Mouse (Mus musculus) adrenal gland, postnatal 25 days (tissue): ENCODE measurements around the gene Mfsd2b. TPM values are rescaled to one million over a fixed set of nuclear protein-coding genes. Genes with fewer than 3 reads are reported as not detected.
"Not testable (repeated sequence)": the region's sequence is repeated elsewhere in the genome, so short reads cannot be mapped to it uniquely, and the experiment has no call there.

Experiments used
- DNase-seq: peaks from one replicate; pipeline ENCODE4 v3.0.0; 2021; ENCODE audit warnings: mixed read lengths
- long read RNA-seq: library from polyadenylated mRNA; stranded (forward); transcript quantifications from one replicate; pipeline ENCODE4 v2.0.0, GENCODE M21; 2021
- total RNA-seq: library from RNA; stranded (reverse); gene quantifications from 2 replicates; pipeline ENCODE4 v1.2.3, GENCODE M21; 2021

Mfsd2b gene
- 0.64 and 1.2 TPM in 2 replicates for total RNA-seq
- long read RNA-seq = 0 reads

- DNase-seq = peak; percentile 80
Measured at GRCm38 (mm10) chr12:4874161-4874927, at the start of gene Mfsd2b. Gene Mfsd2b, minus strand, starts transcription at chr12:4874359.

DNA sequence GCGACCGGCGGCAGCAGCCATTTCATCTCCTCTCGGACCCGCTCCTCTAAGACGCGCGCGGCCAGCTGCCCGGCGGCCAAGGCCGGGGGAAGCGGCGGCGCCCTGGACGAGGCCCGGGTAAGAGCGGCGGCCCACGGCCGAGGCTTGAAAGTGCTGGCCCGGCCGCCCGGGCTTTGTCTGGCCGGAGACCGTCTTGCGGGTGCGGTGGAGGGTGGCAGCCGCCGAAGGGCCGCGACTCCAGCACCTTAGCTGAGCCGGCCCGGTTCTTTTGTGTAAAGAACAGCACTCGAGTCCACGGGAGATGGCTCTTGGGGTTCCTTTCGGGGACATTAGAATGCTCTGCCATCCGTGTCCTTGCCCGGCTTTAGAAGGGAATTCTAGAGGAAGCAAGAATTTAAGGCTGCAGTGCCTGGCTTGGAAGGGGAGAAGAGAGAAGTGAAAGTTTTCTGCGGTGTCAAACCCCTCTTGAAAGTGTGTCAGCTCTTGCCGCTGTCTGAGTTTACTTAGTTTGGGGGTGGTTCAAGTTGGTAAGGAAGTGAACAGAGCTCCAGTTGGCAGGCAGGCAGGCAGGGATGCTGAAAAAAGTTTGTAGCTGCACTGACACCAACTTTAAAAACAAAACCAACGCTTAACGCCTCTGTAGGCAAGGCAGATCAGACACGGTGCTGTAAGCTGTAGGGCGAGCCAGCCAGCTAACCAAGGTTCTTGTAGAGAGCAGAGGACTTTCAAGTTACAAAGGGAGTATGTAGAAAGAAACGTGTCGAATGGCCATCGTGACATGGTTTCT is 43.8 kb upstream of the Mfsd2b start:
- peak; percentile 69 for DNase-seq

- DNase-seq = peak; percentile 98
Measured at GRCm38 (mm10) chr12:4916994-4917804, 43.0 kb upstream of the Mfsd2b start, which contains the start of gene Atad2b. Gene Atad2b, plus strand, starts transcription at chr12:4917353.

GRCm38 (mm10) chr12:4914944-4915343 is 40.8 kb upstream of the Mfsd2b start:
- DNase-seq = no peak

GRCm38 (mm10) chr12:4914441-4914840 is 40.3 kb upstream of the Mfsd2b start:
- DNase-seq = no peak

GRCm38 (mm10) chr12:4911716-4912115 is 37.6 kb upstream of the Mfsd2b start:
- DNase-seq = peak; percentile 14

DNA sequence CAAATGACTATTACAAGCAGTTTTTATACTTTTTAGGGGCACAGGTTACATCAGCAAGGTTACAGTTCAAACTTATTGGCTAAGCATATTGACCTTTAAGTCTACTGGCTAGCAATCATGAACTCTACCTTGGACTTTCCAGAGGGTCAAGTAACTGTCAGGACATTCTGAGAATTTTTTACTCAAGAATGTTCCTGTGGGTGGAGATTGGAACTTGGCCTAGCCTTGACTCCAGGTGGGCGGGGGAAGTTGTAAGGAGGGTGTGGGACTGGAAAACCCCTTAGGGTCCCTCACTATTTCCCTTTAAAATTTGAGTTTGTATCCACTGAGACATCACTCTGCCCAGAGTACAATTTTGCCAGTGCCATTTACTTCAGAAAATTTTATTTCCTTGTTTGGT is 36.3 kb upstream of the Mfsd2b start:
- DNase-seq = not testable (repeated sequence)

- no peak for DNase-seq
Measured at GRCm38 (mm10) chr12:4908391-4908790, 34.2 kb upstream of the Mfsd2b start.

GRCm38 (mm10) chr12:4906951-4907906 is 33.1 kb upstream of the Mfsd2b start, which contains the start of gene Ubxn2a:
Gene Ubxn2a, minus strand, starts transcription at chr12:4907705.
- peak; percentile 98 for DNase-seq

DNA sequence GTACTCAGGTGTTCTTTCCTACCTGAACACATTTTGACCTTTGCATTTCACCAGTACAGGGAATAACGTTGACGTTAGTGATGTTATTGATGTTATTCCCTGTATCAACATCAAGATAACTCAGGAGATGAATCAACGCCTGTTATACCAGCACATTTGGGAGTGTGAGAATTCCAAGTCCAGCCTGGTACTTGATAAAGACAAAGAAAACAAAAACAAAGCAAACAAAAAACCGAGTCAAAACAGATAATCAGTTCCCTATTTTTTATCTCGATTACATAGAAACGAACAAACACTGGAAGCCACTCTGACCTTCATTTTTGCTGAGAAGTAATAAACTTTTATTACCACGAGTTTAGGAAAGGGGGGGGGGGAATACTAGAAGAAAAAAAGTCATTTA is 32.3 kb upstream of the Mfsd2b start:
- DNase-seq = no peak

DNA sequence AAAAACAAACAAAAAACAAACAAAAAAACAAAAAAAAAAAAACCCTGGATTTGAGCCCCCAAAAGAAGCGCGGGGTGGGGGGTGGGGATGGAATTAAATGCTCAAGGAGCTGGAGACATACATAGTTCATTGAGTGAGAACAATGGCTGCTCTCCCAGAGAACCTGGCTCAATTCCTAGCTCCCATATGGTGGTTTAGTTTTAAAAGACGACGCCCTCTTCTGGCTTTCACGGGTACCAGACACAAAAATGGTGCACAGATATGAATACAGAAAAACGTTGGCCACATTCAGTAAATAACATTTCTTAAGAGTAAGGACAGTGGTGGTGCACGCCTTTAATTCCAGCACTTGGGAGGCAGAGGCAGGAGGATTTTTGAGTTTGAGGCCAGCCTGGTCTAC is 31.8 kb upstream of the Mfsd2b start:
- no peak for DNase-seq

DNA sequence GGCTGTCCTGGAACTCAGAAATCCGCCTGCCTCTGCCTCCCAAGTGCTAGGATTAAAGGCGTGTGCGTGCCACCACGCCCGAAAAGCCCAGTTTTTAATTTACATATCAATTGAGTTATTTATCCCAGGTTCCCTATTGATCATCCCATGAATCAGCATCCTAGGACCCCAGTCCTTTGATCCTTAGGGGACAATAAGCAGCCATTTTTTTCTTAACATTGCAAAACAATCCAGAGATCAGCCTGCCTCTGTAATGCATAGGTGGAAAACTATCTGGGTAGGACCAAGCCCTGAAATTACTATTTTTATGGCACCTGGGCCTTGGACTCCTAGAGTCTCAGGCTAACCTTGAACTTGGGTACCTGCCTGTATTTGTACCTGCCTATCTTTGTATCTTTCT is 23.9 kb upstream of the Mfsd2b start:
- no peak for DNase-seq

DNA sequence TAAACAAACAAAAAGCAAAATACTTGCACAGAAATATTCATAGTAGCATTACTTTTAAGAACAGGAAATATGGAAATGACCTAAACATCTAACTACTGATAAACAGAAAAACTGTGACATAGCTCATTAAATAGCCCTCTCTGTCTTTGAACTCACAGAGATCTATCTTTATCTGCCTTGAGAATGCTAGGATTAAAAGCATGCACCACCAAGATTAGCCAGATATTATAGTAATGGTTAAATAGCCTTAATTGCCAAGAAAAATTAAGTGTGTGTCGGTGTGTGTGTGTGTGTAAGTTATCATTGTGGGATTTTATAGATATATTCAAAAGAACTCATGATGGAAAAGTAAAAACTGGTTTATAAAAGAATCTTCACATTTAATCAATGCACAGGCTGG is 15.7 kb upstream of the Mfsd2b start:
- DNase-seq = no peak

DNA sequence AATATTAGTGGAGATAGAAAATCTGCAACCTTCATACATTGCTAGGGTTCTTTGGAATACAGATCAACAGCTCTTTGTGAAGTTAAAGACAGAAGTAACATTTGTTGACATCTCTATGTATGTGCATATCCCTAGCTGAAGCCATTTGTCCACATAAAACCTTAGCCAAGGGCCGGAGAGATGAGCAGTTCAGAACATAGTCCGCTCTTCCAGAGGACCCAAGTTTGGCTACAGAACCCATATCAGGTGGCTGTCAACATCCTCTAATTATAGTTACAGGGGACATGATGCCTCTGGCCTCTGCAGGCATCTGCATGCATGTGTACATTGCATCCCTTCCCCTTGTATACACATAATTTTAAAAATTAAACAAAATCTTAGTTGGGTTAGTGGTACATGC is 15.1 kb upstream of the Mfsd2b start:
- no peak for DNase-seq

DNA sequence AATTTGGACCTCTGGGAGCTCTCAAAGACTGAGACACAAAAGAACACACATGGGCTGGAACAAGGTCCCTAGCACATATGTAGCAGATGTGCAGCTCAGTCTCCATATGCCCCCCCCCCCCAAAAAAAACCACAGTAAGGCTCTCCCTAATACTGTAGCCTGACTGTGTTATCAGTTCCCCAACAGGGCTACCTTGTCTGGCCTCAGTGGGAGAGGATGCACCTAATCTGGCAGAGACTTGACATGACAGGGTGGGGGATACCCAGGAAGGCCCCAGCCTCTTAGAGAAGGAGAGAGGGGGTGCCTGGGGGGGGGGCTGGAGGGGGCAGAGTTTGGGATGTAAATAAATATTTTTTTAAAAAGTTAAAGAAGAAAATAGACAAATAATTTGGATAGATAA is 14.6 kb upstream of the Mfsd2b start:
- DNase-seq = no peak

DNA sequence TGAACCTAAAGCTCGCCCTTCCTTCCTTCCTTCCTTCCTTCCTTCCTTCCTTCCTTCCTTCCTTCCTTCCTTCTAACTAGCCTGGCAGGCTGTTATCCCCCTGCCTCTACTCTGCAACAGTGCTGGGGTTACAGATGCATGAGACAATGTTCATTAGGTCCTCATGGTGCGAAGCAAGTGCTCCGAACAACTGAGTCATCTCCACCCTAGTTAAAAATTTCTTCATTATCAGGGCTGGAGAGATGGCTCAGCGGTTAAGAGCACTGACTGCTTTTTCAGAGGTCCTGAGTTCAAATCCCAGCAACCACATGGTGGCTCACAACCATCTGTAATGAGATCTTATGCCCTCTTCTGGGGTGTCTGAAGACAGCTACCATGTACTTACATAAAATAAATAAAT is 12.4 kb upstream of the Mfsd2b start:
- not testable (repeated sequence) for DNase-seq

- DNase-seq = no peak
Measured at GRCm38 (mm10) chr12:4885062-4885461, 10.9 kb upstream of the Mfsd2b start.

DNA sequence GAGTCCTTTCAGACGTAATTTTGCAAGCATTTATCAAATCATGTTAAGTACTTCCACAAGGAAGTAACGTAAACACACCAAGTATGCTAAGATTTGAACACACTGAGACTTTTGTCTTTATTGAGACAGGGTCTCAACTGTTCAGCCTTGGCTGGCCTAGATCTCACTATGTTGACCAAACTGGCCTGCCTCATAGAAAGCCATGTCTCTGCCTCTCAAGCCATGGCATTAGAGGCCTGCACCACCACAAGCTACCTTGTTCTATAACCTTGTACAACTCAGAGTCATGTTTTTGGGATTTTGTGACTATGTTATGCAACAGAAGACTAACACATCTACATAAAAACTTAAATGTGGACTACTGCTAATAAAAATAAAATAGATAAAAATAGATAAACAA is 7.9 kb upstream of the Mfsd2b start:
- DNase-seq = no peak

- DNase-seq = no peak
Measured at GRCm38 (mm10) chr12:4879048-4879447, 4.9 kb upstream of the Mfsd2b start.

DNA sequence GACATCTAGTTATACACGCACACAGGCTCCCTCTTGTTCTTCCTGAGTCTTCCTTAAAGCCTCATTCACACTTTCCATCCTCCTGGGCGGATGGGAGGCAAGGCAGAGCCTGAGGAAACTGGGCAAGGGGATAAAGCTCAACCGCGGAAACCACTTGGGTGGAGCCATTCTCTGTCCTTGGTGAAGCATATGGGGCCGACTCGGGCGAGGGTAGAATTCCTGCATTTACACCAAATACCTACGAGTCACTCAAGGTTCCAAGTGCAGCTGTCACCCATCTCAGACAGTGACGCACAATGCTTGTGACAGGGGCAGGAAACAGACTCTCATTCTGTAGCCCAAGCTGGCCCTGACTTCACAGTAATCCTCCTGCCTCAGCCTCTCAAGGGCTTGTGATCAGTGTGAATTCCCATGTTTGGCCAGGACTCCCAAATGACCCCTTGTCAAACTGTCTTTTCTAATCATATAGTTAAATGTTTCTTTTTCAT is 4.2 kb upstream of the Mfsd2b start:
- DNase-seq = no peak

GRCm38 (mm10) chr12:4875623-4876022 is 1.5 kb upstream of the Mfsd2b start:
- no peak for DNase-seq
